Mouse (Mus musculus) testis, adult 2 months (tissue): ENCODE measurements around the gene P3h3.

ENCODE experiments used
- CTCF ChIP-seq: fragments of 200-500 bp; IDR thresholded peaks from 2 replicates; pipeline ENCODE4 v1.5.1; 2012; ENCODE audit warnings: low read depth, mild to moderate bottlenecking, inconsistent platforms, low read length, moderate library complexity; ENCODE audit not compliant: control insufficient read depth, insufficient read depth, insufficient replicate concordance
- POLR2A ChIP-seq: fragments of 200-500 bp; IDR thresholded peaks from 2 replicates; pipeline ENCODE4 v1.6.1; 2012; ENCODE audit warnings: low read depth, mild to moderate bottlenecking, inconsistent platforms, low read length, moderate library complexity; ENCODE audit not compliant: control insufficient read depth

DNA sequence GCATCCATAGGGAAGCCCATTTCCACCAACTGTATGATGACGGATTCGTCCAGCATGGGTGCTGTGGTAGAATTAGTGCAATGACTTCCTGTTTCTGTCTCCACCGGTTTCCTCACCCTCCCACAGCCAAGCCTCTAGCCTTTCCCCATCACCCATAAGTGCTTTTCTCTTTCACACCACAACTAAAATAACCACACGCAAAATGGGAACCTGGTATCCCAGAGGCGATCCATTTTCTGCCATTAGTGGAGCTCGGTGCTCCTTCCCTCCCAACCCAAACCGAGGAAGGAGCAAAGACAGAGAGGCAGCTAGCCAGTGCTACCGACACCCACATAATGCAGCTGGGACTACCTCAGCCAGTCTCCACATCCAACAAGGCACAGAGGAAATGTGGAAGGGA, 39.6 kb downstream of the P3h3 start:
- TF ChIP-seq CTCF (no peak), POLR2A (no peak)
